Comparison of ENCODE assay signal across 11 mouse cellular contexts in the genomic region with DNA sequence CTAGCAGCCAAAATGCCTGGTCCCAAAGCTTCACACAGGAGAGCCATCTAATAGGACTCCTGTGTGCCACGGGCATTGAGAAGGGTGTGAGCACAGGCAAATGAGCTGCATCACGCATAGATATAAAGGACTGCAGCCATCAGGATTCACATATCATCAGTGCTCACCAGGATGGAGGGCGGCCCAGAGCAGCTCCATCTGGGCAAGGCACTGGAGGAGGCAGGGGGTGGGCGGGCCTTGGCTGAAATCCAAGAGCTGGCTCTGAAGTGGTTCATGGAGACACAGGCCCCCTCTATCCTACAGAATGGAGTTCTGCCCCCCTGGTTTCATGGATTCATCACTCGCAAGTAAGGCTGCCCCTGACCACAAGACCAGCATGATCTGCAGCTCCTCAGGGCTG. TPM values are rescaled to one million over a fixed set of nuclear protein-coding genes. Genes with fewer than 3 reads are reported as not detected.
DNase-seq lines count a peak whose midpoint lies in the region; ATAC-seq and TF ChIP-seq lines count a peak whose summit lies in the region.
"Had no signal": no experiment of that assay in that cellular context is flagged by ENCODE, and none has a peak within 500 bp of the region (broad histone marks: within the 10 kb centered on the region; RNA-seq: fewer than 3 reads in every experiment).

No protein-coding gene starts in this region.

- WGBS in intestine, embryonic 14.5 days = 63% methylated on average over 5 of the region's 5 CpGs
- 57% methylated on average over 5 of the region's 5 CpGs for WGBS in intestine, postnatal 0 days

- H3K4me2 ChIP-seq in intestine, embryonic 14.5 days (ENCODE audit: low read length) = no peak overlapping the region
- no peak overlapping the region for H3K4me2 ChIP-seq in intestine, postnatal 0 days (replicated peaks; ENCODE audit: low read depth)
- H3K4me2 ChIP-seq: embryonic facial prominence, embryonic 12.5 days; limb, embryonic 13.5 days; stomach, embryonic 15.5 days had no signal

- H3K9me3 ChIP-seq in intestine, embryonic 14.5 days (ENCODE audit: control insufficient read depth, low read length) = no peaks in the 10 kb centered on the region
- no peaks in the 10 kb centered on the region for H3K9me3 ChIP-seq in intestine, postnatal 0 days (ENCODE audit: control insufficient read depth)
- H3K9me3 ChIP-seq: embryonic facial prominence, embryonic 12.5 days; limb, embryonic 13.5 days; stomach, embryonic 15.5 days had no signal

- no peak overlapping the region for H3K27ac ChIP-seq in intestine, embryonic 14.5 days (ENCODE audit: low read depth)
- no peak overlapping the region for H3K27ac ChIP-seq in intestine, postnatal 0 days (ENCODE audit: low read depth, low read length)
- H3K27ac ChIP-seq: embryonic facial prominence, embryonic 12.5 days; limb, embryonic 13.5 days; stomach, embryonic 15.5 days had no signal

- ATAC-seq in intestine, embryonic 14.5 days (replicated peaks; ENCODE audit: low FRiP score, low TSS enrichment, low read depth) = no peak
- no peak for ATAC-seq in intestine, postnatal 0 days

- no peak overlapping the region for H3K4me3 ChIP-seq in intestine, embryonic 14.5 days (ENCODE audit: low read depth, low read length)
- H3K4me3 ChIP-seq in intestine, postnatal 0 days (ENCODE audit: low read depth, low read length) = no peak overlapping the region
- H3K4me3 ChIP-seq: embryonic facial prominence, embryonic 12.5 days; limb, embryonic 13.5 days; stomach, embryonic 15.5 days had no signal

- H3K4me1 ChIP-seq in intestine, embryonic 14.5 days (replicated peaks; ENCODE audit: control insufficient read depth, insufficient read depth, low read length) = no peaks in the 10 kb centered on the region
- no peaks in the 10 kb centered on the region for H3K4me1 ChIP-seq in intestine, postnatal 0 days (replicated peaks; ENCODE audit: control insufficient read depth, insufficient read depth, low read length)
- H3K4me1 ChIP-seq: stomach, embryonic 15.5 days had no signal

- intact Hi-C loops in left cerebral cortex, postnatal 4 days (cut with DNase I) = no loop called here

- no peaks in the 10 kb centered on the region for H3K27me3 ChIP-seq in intestine, embryonic 14.5 days (replicated peaks; ENCODE audit: control insufficient read depth, insufficient read depth, low read length)
- H3K27me3 ChIP-seq in intestine, postnatal 0 days (replicated peaks; ENCODE audit: control insufficient read depth, insufficient read depth, low read length) = no peaks in the 10 kb centered on the region
- H3K27me3 ChIP-seq: embryonic facial prominence, embryonic 12.5 days; limb, embryonic 13.5 days; stomach, embryonic 15.5 days had no signal

- no peak for TF ChIP-seq CTCF in intestine, postnatal 0 days (IDR thresholded peaks at IDR 0.05; ENCODE audit: low read depth)

- no peaks in the 10 kb centered on the region for H3K36me3 ChIP-seq in intestine, embryonic 14.5 days (ENCODE audit: control insufficient read depth, insufficient read depth, low read length)
- no peaks in the 10 kb centered on the region for H3K36me3 ChIP-seq in intestine, postnatal 0 days (ENCODE audit: control insufficient read depth, insufficient read depth)
- H3K36me3 ChIP-seq: embryonic facial prominence, embryonic 12.5 days; limb, embryonic 13.5 days; stomach, embryonic 15.5 days had no signal

- DNase-seq in intestine, embryonic 14.5 days (ENCODE audit: low spot score) = peak; percentile 55
- DNase-seq in cerebellum, adult 11-12 months = peak; percentile 52
- DNase-seq in frontal cortex, postnatal 36 days (ENCODE audit: low spot score in 2 of 2) = peak; percentile 80 to 81
- peak; percentile 96 for DNase-seq in left cerebral cortex, postnatal 4 days
- DNase-seq in spleen, postnatal 4 days (ENCODE audit: low spot score in 2 of 2) = no peak
- no peak for DNase-seq in spleen, postnatal 36 days (ENCODE audit: low spot score in 2 of 2)
- no peak for DNase-seq in natural killer cell, adult 2 months (ENCODE audit: low spot score in 2 of 2)

- H3K9ac ChIP-seq in intestine, embryonic 14.5 days (ENCODE audit: low read length) = no peak overlapping the region
- H3K9ac ChIP-seq in intestine, postnatal 0 days (ENCODE audit: low read depth, low read length) = no peak overlapping the region
- H3K9ac ChIP-seq: embryonic facial prominence, embryonic 12.5 days; limb, embryonic 13.5 days; stomach, embryonic 15.5 days had no signal

RNA-seq across cellular contexts. Expression of a gene that starts 4.8 kb away (rescaled TPM):
- polyA plus RNA-seq in intestine, embryonic 14.5 days (2014; fragmentation: Nextera tagmentation; extraction: Ambion mirVana) = not detected in 2 replicates
- not detected in 2 replicates for polyA plus RNA-seq in intestine, postnatal 0 days (2015; fragmentation: Nextera tagmentation; extraction: Ambion mirVana)
- total RNA-seq in left cerebral cortex, postnatal 4 days (2021) = not detected
- polyA plus RNA-seq: limb, embryonic 13.5 days; stomach, embryonic 15.5 days had no signal

RNA-seq across cellular contexts. Expression of a gene that starts 26.0 kb away (rescaled TPM):
- 15.3 and 19.3 TPM in 2 replicates for polyA plus RNA-seq in intestine, embryonic 14.5 days (2014; fragmentation: Nextera tagmentation; extraction: Ambion mirVana)
- 3.7 and 4.4 TPM in 2 replicates for polyA plus RNA-seq in intestine, postnatal 0 days (2015; fragmentation: Nextera tagmentation; extraction: Ambion mirVana)
- 10 to 100 TPM; 53.1 to 56.9 TPM for total RNA-seq in left cerebral cortex, postnatal 4 days (2021)

RNA-seq across cellular contexts. Expression of a gene that starts 32.5 kb away (rescaled TPM):
- polyA plus RNA-seq in intestine, embryonic 14.5 days (2014; fragmentation: Nextera tagmentation; extraction: Ambion mirVana) = 5.2 and 6.1 TPM in 2 replicates
- polyA plus RNA-seq in intestine, postnatal 0 days (2015; fragmentation: Nextera tagmentation; extraction: Ambion mirVana) = 5.2 and 6.4 TPM in 2 replicates
- 100 to 1,000 TPM; 168 to 174 TPM for total RNA-seq in left cerebral cortex, postnatal 4 days (2021)

RNA-seq across cellular contexts. Expression of a gene that starts 52.2 kb away (rescaled TPM):
- polyA plus RNA-seq in intestine, embryonic 14.5 days (2014; fragmentation: Nextera tagmentation; extraction: Ambion mirVana) = 178 and 181 TPM in 2 replicates
- 131 and 137 TPM in 2 replicates for polyA plus RNA-seq in intestine, postnatal 0 days (2015; fragmentation: Nextera tagmentation; extraction: Ambion mirVana)
- 100 to 1,000 TPM; 134 to 138 TPM for total RNA-seq in left cerebral cortex, postnatal 4 days (2021)

Comparison
In these comparisons a context has a peak if more than half of its experiments do, and no peak if none do; other contexts are left out.
1. DNase-seq: peak in intestine, embryonic 14.5 days (single experiment), cerebellum, adult 11-12 months (single experiment), frontal cortex, postnatal 36 days (2 of 2) and left cerebral cortex, postnatal 4 days (single experiment); none in spleen, postnatal 4 days (0 of 2), spleen, postnatal 36 days (0 of 2) and natural killer cell, adult 2 months (0 of 2).